Mouse (Mus musculus) hindbrain, embryonic 12.5 days (tissue): ENCODE measurements around the gene Aarsd1. TPM values are rescaled to one million over a fixed set of nuclear protein-coding genes. Genes with fewer than 3 reads are reported as not detected.
"Not testable (repeated sequence)": the region's sequence is repeated elsewhere in the genome, so short reads cannot be mapped to it uniquely, and the experiment has no call there.

Experiments
- ATAC-seq: fragments of 200-750 bp; cut with Nextera tagmentation; 2 replicates; pipeline ENCODE4 v1.8.0; 2017; ENCODE audit warnings: moderate TSS enrichment; ENCODE audit not compliant: low FRiP score
- H3K27ac ChIP-seq: fragments of 300-500 bp; sonication (generic); 2 replicates; pipeline ENCODE4 v1.5.1; 2016; ENCODE audit warnings: mild to moderate bottlenecking
- H3K27me3 ChIP-seq: fragments of 300-500 bp; sonication (generic); 2 replicates; pipeline ENCODE4 v1.6.1; 2016; ENCODE audit warnings: mild to moderate bottlenecking
- H3K36me3 ChIP-seq: fragments of 300-500 bp; sonication (generic); 2 replicates; pipeline ENCODE4 v1.6.1; 2016; ENCODE audit warnings: mild to moderate bottlenecking
- H3K4me1 ChIP-seq: fragments of 300-500 bp; sonication (generic); 2 replicates; pipeline ENCODE4 v1.6.1; 2016
- H3K4me2 ChIP-seq: fragments of 300-500 bp; sonication (generic); replicated peaks from 2 replicates; pipeline ENCODE4 v1.6.1; 2016; ENCODE audit warnings: mild to moderate bottlenecking
- H3K4me3 ChIP-seq: fragments of 300-500 bp; sonication (generic); 2 replicates; pipeline ENCODE4 v1.5.1; 2016; ENCODE audit warnings: mild to moderate bottlenecking
- H3K9ac ChIP-seq: fragments of 300-500 bp; sonication (generic); 2 replicates; pipeline ENCODE4 v1.6.1; 2016; ENCODE audit warnings: mild to moderate bottlenecking, moderate library complexity
- H3K9me3 ChIP-seq: fragments of 300-500 bp; sonication (generic); replicated peaks from 2 replicates; pipeline ENCODE4 v1.6.1; 2016; ENCODE audit warnings: mild to moderate bottlenecking
- WGBS: fragments of 180-500 bp; shearing (Covaris S2); methylation state at CpG from one replicate; pipeline ENCODE4 v1.1.7; 2016; 5-methylcytosine and 5-hydroxymethylcytosine counted together
- polyA plus RNA-seq: library from polyadenylated mRNA; unstranded; fragments of >200 nt; fragmentation: Nextera tagmentation; extraction: Ambion mirVana; gene quantifications from 2 replicates; pipeline ENCODE4 v1.2.1, GENCODE M21; 2016

The Aarsd1 gene
- polyA plus RNA-seq, 1 experiment from 2014 or later, result 79.0 TPM

GRCm38 (mm10) chr11:101457631-101458030, 40.2 kb upstream of the Aarsd1 start:
- no peaks in the 10 kb centered on the region for H3K27me3 ChIP-seq
- H3K4me3 ChIP-seq, result no peak overlapping the region
- 89% methylated on average over 9 of the region's 9 CpGs for WGBS
- H3K36me3 ChIP-seq, result peaks cover 59% of the 10 kb centered on the region
- no peak overlapping the region for H3K4me2 ChIP-seq
- peaks cover 28% of the 10 kb centered on the region for H3K4me1 ChIP-seq
- no peak overlapping the region for H3K27ac ChIP-seq
- H3K9ac ChIP-seq, result no peak overlapping the region
- ATAC-seq, result no peak
- H3K9me3 ChIP-seq, result no peaks in the 10 kb centered on the region

GRCm38 (mm10) chr11:101455627-101456026, 38.2 kb upstream of the Aarsd1 start:
- WGBS, result 91% methylated on average over 7 of the region's 7 CpGs
- Histone ChIP-seq H3K9ac (no peak overlapping the region), H3K27ac (no peak overlapping the region), H3K36me3 (peaks cover 41% of the 10 kb centered on the region), H3K4me1 (peaks cover 18% of the 10 kb centered on the region), H3K9me3 (no peaks in the 10 kb centered on the region), H3K4me3 (no peak overlapping the region), H3K4me2 (no peak overlapping the region), H3K27me3 (no peaks in the 10 kb centered on the region)
- ATAC-seq, result no peak

- Histone ChIP-seq H3K27ac (peak overlapping the region; percentile 71), H3K4me3 (no peak overlapping the region), H3K36me3 (peaks cover 32% of the 10 kb centered on the region), H3K4me1 (peaks cover 14% of the 10 kb centered on the region), H3K9me3 (no peaks in the 10 kb centered on the region), H3K27me3 (no peaks in the 10 kb centered on the region), H3K9ac (no peak overlapping the region), H3K4me2 (no peak overlapping the region)
- 31% methylated on average over 6 of the region's 6 CpGs for WGBS
- peak; percentile 70; the same call in 1 of the 2 replicates for ATAC-seq
These were observed 37.3 kb upstream of the Aarsd1 start for GRCm38 (mm10) chr11:101454702-101455101.

- no peak overlapping the region for H3K9ac ChIP-seq
- H3K36me3 ChIP-seq, result peaks cover 8% of the 10 kb centered on the region
- 73% methylated on average over 10 of the region's 10 CpGs for WGBS
These were observed 34.8 kb upstream of the Aarsd1 start for GRCm38 (mm10) chr11:101452093-101452774.

GRCm38 (mm10) chr11:101451536-101451935, 34.1 kb upstream of the Aarsd1 start:
- no peak for ATAC-seq
- no peak overlapping the region for H3K9ac ChIP-seq
- H3K27ac ChIP-seq, result no peak overlapping the region
- 91% methylated on average over 10 of the region's 10 CpGs for WGBS
- no peak overlapping the region for H3K4me3 ChIP-seq
- peaks cover 3% of the 10 kb centered on the region; the same call in 1 of the 2 replicates for H3K36me3 ChIP-seq
- H3K9me3 ChIP-seq, result no peaks in the 10 kb centered on the region
- peaks cover 11% of the 10 kb centered on the region for H3K4me1 ChIP-seq
- no peaks in the 10 kb centered on the region for H3K27me3 ChIP-seq
- no peak overlapping the region for H3K4me2 ChIP-seq

More at GRCm38 (mm10) chr11:101452093-101452774, 34.8 kb upstream of the Aarsd1 start:
- no peak overlapping the region for H3K4me2 ChIP-seq
- peaks cover 11% of the 10 kb centered on the region for H3K4me1 ChIP-seq
- no peak overlapping the region for H3K27ac ChIP-seq
- ATAC-seq, result no peak
- H3K9me3 ChIP-seq, result no peaks in the 10 kb centered on the region
- no peak overlapping the region for H3K4me3 ChIP-seq
- no peaks in the 10 kb centered on the region for H3K27me3 ChIP-seq

- Histone ChIP-seq H3K4me3 (no peak overlapping the region), H3K27me3 (no peaks in the 10 kb centered on the region), H3K9ac (no peak overlapping the region), H3K36me3 (peaks cover 6% of the 10 kb centered on the region; the same call in 1 of the 2 replicates), H3K27ac (no peak overlapping the region), H3K4me1 (peaks cover 11% of the 10 kb centered on the region), H3K4me2 (no peak overlapping the region), H3K9me3 (no peaks in the 10 kb centered on the region)
- WGBS, result 75% methylated on average over 3 of the region's 3 CpGs
- ATAC-seq, result no peak
These were observed 33.0 kb upstream of the Aarsd1 start for GRCm38 (mm10) chr11:101450394-101450793.

GRCm38 (mm10) chr11:101449596-101449995, 32.2 kb upstream of the Aarsd1 start:
- 89% methylated on average over 4 of the region's 4 CpGs for WGBS
- not testable (repeated sequence) for H3K27me3 ChIP-seq, H3K4me2 ChIP-seq, H3K9me3 ChIP-seq, H3K4me3 ChIP-seq, H3K9ac ChIP-seq, H3K4me1 ChIP-seq, ATAC-seq, H3K27ac ChIP-seq
- peaks cover 13% of the 10 kb centered on the region for H3K36me3 ChIP-seq

- peaks cover 20% of the 10 kb centered on the region for H3K36me3 ChIP-seq
- no peak overlapping the region for H3K4me3 ChIP-seq
- H3K27me3 ChIP-seq, result no peaks in the 10 kb centered on the region
- no peak for ATAC-seq
- H3K4me2 ChIP-seq, result no peak overlapping the region
- H3K27ac ChIP-seq, result no peak overlapping the region
- 89% methylated on average over 4 of the region's 4 CpGs for WGBS
- H3K9ac ChIP-seq, result no peak overlapping the region
- no peaks in the 10 kb centered on the region for H3K9me3 ChIP-seq
- H3K4me1 ChIP-seq, result peaks cover 4% of the 10 kb centered on the region
These were observed 31.5 kb upstream of the Aarsd1 start for GRCm38 (mm10) chr11:101448899-101449298.

- no peak for ATAC-seq
- Histone ChIP-seq H3K36me3 (peaks cover 25% of the 10 kb centered on the region), H3K9me3 (no peaks in the 10 kb centered on the region), H3K4me3 (peak within 1 kb of the TSS; percentile 15), H3K27me3 (no peaks in the 10 kb centered on the region), H3K4me2 (peak within 1 kb of the TSS; percentile 30), H3K9ac (no peak within 1 kb of the TSS), H3K27ac (no peak within 1 kb of the TSS), H3K4me1 (peaks cover 10% of the 10 kb centered on the region)
- 35% methylated on average over 10 of the region's 10 CpGs for WGBS
These were observed 30.9 kb upstream of the Aarsd1 start, which contains the start of gene Ifi35 for GRCm38 (mm10) chr11:101448274-101448746. TSS of gene Ifi35 (plus strand) at chr11:101448407.

GRCm38 (mm10) chr11:101447786-101448185, 30.4 kb upstream of the Aarsd1 start:
- WGBS, result 89% methylated on average over 5 of the region's 5 CpGs
- Histone ChIP-seq H3K4me1 (peaks cover 14% of the 10 kb centered on the region), H3K36me3 (peaks cover 25% of the 10 kb centered on the region), H3K27me3 (no peaks in the 10 kb centered on the region), H3K4me2 (no peak overlapping the region), H3K9ac (no peak overlapping the region), H3K27ac (no peak overlapping the region), H3K4me3 (no peak overlapping the region), H3K9me3 (no peaks in the 10 kb centered on the region)
- no peak for ATAC-seq

GRCm38 (mm10) chr11:101446860-101447259, 29.4 kb upstream of the Aarsd1 start:
- peaks cover 14% of the 10 kb centered on the region for H3K4me1 ChIP-seq
- H3K36me3 ChIP-seq, result peaks cover 25% of the 10 kb centered on the region
- H3K4me2 ChIP-seq, H3K9ac ChIP-seq, H3K27ac ChIP-seq, H3K27me3 ChIP-seq, H3K9me3 ChIP-seq, H3K4me3 ChIP-seq, ATAC-seq: not testable (repeated sequence)
- 90% methylated on average over 8 of the region's 8 CpGs for WGBS

GRCm38 (mm10) chr11:101446319-101446718, 28.9 kb upstream of the Aarsd1 start:
- Histone ChIP-seq H3K4me2 (no peak overlapping the region), H3K9ac (no peak overlapping the region), H3K27me3 (no peaks in the 10 kb centered on the region), H3K27ac (no peak overlapping the region), H3K9me3 (no peaks in the 10 kb centered on the region), H3K36me3 (peaks cover 25% of the 10 kb centered on the region), H3K4me3 (no peak overlapping the region), H3K4me1 (peaks cover 14% of the 10 kb centered on the region)
- ATAC-seq, result no peak
- 88% methylated on average over 1 of the region's 1 CpGs for WGBS

GRCm38 (mm10) chr11:101442760-101443159, 25.3 kb upstream of the Aarsd1 start:
- Histone ChIP-seq H3K9ac (peak overlapping the region; percentile 92), H3K4me1 (peaks cover 11% of the 10 kb centered on the region), H3K27ac (peak overlapping the region; percentile 93), H3K4me3 (peak overlapping the region; percentile 77), H3K9me3 (no peaks in the 10 kb centered on the region), H3K4me2 (peak overlapping the region; percentile 97), H3K36me3 (peaks cover 25% of the 10 kb centered on the region), H3K27me3 (no peaks in the 10 kb centered on the region)
- 2% methylated on average over 14 of the region's 14 CpGs for WGBS
- 0 out of 2 replicates have a peak, but pooled peaks have one; percentile 14 for ATAC-seq
